Mouse (Mus musculus): ENCODE data around the gene Asb11. TPM values are rescaled to one million over a fixed set of nuclear protein-coding genes. Genes with fewer than 3 reads are reported as not detected.

Asb11 gene
- polyA plus RNA-seq, 1 experiment from 2014 or later, result not detected

GRCm38 (mm10) chrX:164424821-164425220 is 12.0 kb upstream of the Asb11 start:
- peaks cover 34% of the 10 kb centered on the region for H3K4me1 ChIP-seq
- no peaks in the 10 kb centered on the region for H3K27me3 ChIP-seq (replicated peaks)
- H3K9me3 ChIP-seq (replicated peaks), result no peaks in the 10 kb centered on the region
- peak overlapping the region; percentile 80 for H3K27ac ChIP-seq
- peaks cover 59% of the 10 kb centered on the region for H3K36me3 ChIP-seq
- ATAC-seq, result peak; percentile 88
- H3K4me3 ChIP-seq, result peak overlapping the region; percentile 20; the same call in 1 of the 2 replicates
- H3K9ac ChIP-seq, result peak overlapping the region; percentile 44; the same call in 1 of the 2 replicates
- peak overlapping the region; percentile 56 for H3K4me2 ChIP-seq
- 36% methylated on average over 1 of the region's 1 CpGs for WGBS (ENCODE audit: insufficient replicate concordance)

DNA sequence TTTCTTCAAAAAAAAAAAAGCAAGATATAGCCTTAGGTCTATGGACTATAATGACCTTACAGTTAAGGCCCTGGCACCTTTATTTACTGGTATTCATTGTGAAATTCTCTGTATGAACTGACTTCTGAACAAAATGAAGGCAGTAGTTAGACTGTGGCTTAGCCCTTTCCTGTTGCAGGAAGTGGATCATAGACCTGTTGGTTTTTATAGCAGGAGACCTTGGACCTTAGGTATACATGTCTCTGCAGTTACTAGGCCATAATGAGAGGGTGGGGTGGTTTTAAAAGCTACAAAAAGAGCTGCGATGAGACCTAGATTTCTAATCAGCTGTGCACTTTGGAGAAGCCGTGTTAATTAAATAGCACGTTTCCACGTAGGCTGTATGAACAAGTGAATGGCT is 9.5 kb upstream of the Asb11 start:
- Histone ChIP-seq H3K9me3 (replicated peaks) (no peaks in the 10 kb centered on the region), H3K9ac (no peak overlapping the region), H3K27me3 (replicated peaks) (no peaks in the 10 kb centered on the region), H3K4me3 (no peak overlapping the region), H3K4me2 (no peak overlapping the region), H3K36me3 (peaks cover 82% of the 10 kb centered on the region), H3K4me1 (peaks cover 28% of the 10 kb centered on the region), H3K27ac (no peak overlapping the region)
- no peak for ATAC-seq
- 82% methylated on average over 4 of the region's 4 CpGs for WGBS (ENCODE audit: insufficient replicate concordance)

DNA sequence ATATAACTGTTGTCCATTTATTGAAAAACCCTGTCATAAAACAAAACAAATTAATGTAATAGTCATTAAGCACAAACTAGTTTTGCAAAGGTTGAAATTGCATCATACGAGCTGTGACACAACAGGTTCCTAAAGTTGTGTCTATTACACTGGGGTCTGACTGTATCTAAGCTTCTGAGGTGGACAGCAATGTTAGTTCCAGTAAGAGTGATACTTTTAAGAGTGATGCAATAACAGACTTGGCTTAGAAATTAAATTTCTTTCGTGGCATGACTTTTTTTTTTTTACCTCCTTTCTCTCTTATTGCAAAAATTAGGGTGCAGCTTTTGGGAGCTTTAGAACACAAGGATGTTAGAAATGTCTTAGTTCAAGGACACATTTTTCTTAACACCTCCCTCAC is 8.6 kb upstream of the Asb11 start:
- H3K9me3 ChIP-seq (replicated peaks), result no peaks in the 10 kb centered on the region
- no peaks in the 10 kb centered on the region for H3K27me3 ChIP-seq (replicated peaks)
- H3K9ac ChIP-seq, result no peak overlapping the region
- H3K4me1 ChIP-seq, result peaks cover 29% of the 10 kb centered on the region
- no peak overlapping the region for H3K27ac ChIP-seq
- H3K4me3 ChIP-seq, result no peak overlapping the region
- ATAC-seq, result no peak
- 80% methylated on average over 2 of the region's 2 CpGs for WGBS (ENCODE audit: insufficient replicate concordance)
- H3K4me2 ChIP-seq, result no peak overlapping the region
- H3K36me3 ChIP-seq, result peaks cover 80% of the 10 kb centered on the region

DNA sequence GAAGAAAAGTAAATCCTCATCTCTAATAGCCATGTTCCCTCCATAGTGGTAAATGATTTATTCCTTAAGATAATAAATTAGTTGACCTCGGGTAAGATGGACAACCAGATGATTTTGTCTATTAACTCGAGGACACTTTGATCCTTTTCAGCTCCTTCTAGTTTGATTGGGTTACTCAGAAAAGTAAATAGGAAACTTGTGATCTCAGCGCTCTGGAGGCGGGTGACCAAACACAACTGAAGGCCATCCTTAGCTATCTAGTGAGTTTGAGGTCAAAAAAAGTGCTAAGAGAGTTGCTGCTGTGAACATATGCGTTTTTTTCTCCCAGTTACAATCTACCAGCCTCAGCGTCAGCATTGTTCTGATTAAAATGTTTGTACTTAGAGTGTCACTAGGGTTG is 6.2 kb upstream of the Asb11 start:
- H3K9me3 ChIP-seq (replicated peaks), result no peaks in the 10 kb centered on the region
- whole genome bisulfite sequencing (ENCODE audit: insufficient replicate concordance), result 75% methylated on average over 6 of the region's 6 CpGs
- no peak overlapping the region for H3K4me3 ChIP-seq
- H3K4me1 ChIP-seq, result peaks cover 16% of the 10 kb centered on the region
- ATAC-seq, result no peak
- no peaks in the 10 kb centered on the region for H3K27me3 ChIP-seq (replicated peaks)
- peaks cover 79% of the 10 kb centered on the region for H3K36me3 ChIP-seq
- H3K27ac ChIP-seq, result no peak overlapping the region
- H3K4me2 ChIP-seq, result no peak overlapping the region
- H3K9ac ChIP-seq, result no peak overlapping the region

DNA sequence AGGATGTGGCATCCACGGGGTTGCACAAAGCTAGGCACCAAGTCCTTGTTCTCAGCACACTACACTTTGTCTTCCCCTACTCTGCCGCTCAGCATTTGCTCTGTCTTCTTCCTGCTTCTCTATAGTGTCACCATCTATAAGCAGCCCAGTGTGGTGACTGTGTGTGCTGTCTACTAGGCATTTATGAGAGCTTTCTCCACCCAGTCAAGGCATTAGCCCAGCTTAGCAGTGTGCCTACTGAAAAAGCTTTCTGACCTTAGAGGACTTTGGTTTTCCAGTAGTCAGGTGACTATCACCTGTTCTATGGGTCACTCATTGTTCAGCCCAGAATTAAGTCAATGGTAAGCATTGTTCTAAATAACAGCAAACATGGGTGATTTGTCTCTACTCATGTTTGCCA is 5.7 kb upstream of the Asb11 start:
- ATAC-seq, result no peak
- Histone ChIP-seq H3K4me2 (no peak overlapping the region), H3K27me3 (replicated peaks) (no peaks in the 10 kb centered on the region), H3K9me3 (replicated peaks) (no peaks in the 10 kb centered on the region), H3K36me3 (peaks cover 75% of the 10 kb centered on the region), H3K4me3 (no peak overlapping the region), H3K9ac (no peak overlapping the region), H3K27ac (no peak overlapping the region), H3K4me1 (peaks cover 13% of the 10 kb centered on the region; the same call in 1 of the 2 replicates)
- WGBS (ENCODE audit: insufficient replicate concordance), result 84% methylated on average over 2 of the region's 2 CpGs

DNA sequence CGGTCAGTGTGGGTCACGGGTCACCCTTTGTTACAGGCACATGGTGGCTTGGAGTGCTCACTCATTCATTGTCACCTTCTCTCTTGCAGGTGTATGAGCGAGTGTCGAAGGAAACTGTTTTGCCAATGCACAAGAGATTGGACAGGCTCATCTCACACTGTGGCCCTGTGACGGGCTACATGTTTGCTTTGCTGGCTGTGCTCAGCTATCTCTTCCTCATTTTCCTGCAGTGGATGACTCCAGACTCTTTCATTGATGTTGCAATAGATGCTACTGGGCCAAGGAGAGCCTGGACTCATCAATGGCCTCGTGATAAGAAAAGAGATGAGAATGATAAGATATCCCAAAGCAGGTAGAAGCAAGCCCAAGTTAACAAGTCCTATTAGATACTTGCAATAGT is 5.3 kb upstream of the Asb11 start:
- Histone ChIP-seq H3K4me3 (no peak overlapping the region), H3K4me2 (no peak overlapping the region), H3K27me3 (replicated peaks) (no peaks in the 10 kb centered on the region), H3K9ac (no peak overlapping the region), H3K36me3 (peaks cover 73% of the 10 kb centered on the region), H3K9me3 (replicated peaks) (no peaks in the 10 kb centered on the region), H3K27ac (no peak overlapping the region), H3K4me1 (peaks cover 13% of the 10 kb centered on the region; the same call in 1 of the 2 replicates)
- WGBS (ENCODE audit: insufficient replicate concordance), result 69% methylated on average over 6 of the region's 6 CpGs
- ATAC-seq, result no peak

GRCm38 (mm10) chrX:164432682-164433081 is 4.1 kb upstream of the Asb11 start:
- H3K4me2 ChIP-seq, result no peak overlapping the region
- H3K4me3 ChIP-seq, result no peak overlapping the region
- ATAC-seq, result peak; percentile 73; the same call in 1 of the 2 replicates
- 70% methylated on average over 9 of the region's 9 CpGs for WGBS (ENCODE audit: insufficient replicate concordance)
- H3K4me1 ChIP-seq, result peaks cover 13% of the 10 kb centered on the region; the same call in 1 of the 2 replicates
- no peaks in the 10 kb centered on the region for H3K9me3 ChIP-seq (replicated peaks)
- H3K9ac ChIP-seq, result no peak overlapping the region
- H3K36me3 ChIP-seq, result peaks cover 64% of the 10 kb centered on the region
- no peaks in the 10 kb centered on the region for H3K27me3 ChIP-seq (replicated peaks)
- H3K27ac ChIP-seq, result no peak overlapping the region

GRCm38 (mm10) chrX:164439462-164439861 is 2.7 kb downstream of the Asb11 start:
- peaks cover 3% of the 10 kb centered on the region for H3K36me3 ChIP-seq
- no peaks in the 10 kb centered on the region for H3K4me1 ChIP-seq
- WGBS (ENCODE audit: insufficient replicate concordance), result 74% methylated on average over 7 of the region's 7 CpGs
- no peak for ATAC-seq
- no peak overlapping the region for H3K27ac ChIP-seq
- no peaks in the 10 kb centered on the region for H3K27me3 ChIP-seq (replicated peaks)
- H3K9ac ChIP-seq, result no peak overlapping the region
- H3K9me3 ChIP-seq (replicated peaks), result no peaks in the 10 kb centered on the region
- H3K4me2 ChIP-seq, result no peak overlapping the region
- H3K4me3 ChIP-seq, result no peak overlapping the region

GRCm38 (mm10) chrX:164440140-164440539 is 3.3 kb downstream of the Asb11 start:
- Histone ChIP-seq H3K27me3 (replicated peaks) (no peaks in the 10 kb centered on the region), H3K27ac (no peak overlapping the region)
- ATAC-seq, result no peak

DNA sequence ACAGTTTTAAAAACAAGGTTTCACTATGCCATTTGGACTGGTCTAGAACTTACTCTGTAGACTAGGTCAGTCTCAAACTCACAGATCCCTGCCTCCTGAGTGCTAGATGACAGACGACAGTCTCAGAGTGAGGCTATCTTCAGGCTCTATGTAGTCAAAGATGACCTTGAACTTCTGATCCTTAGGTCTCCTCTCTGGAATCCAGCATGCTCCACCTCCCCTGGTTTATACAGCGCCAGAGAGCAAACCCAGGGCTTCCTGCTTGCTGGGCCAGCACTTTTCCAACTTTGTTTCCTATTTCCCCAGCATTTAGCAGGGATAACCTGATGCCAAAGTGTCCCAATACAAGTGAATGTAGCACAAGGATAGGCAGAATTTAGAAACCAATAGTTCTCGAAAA is 3.9 kb downstream of the Asb11 start:
- Histone ChIP-seq H3K27me3 (replicated peaks) (no peaks in the 10 kb centered on the region), H3K9me3 (replicated peaks) (no peaks in the 10 kb centered on the region), H3K9ac (no peak overlapping the region), H3K36me3 (no peaks in the 10 kb centered on the region), H3K4me1 (no peaks in the 10 kb centered on the region), H3K4me2 (no peak overlapping the region), H3K27ac (no peak overlapping the region), H3K4me3 (no peak overlapping the region)
- ATAC-seq, result no peak
- WGBS (ENCODE audit: insufficient replicate concordance), result 56% methylated on average over 3 of the region's 3 CpGs

More at GRCm38 (mm10) chrX:164440140-164440539, 3.3 kb downstream of the Asb11 start:
- Histone ChIP-seq H3K4me2 (no peak overlapping the region), H3K9ac (no peak overlapping the region), H3K36me3 (no peaks in the 10 kb centered on the region), H3K4me1 (no peaks in the 10 kb centered on the region), H3K9me3 (replicated peaks) (no peaks in the 10 kb centered on the region), H3K4me3 (no peak overlapping the region)
- 78% methylated on average over 2 of the region's 2 CpGs for WGBS (ENCODE audit: insufficient replicate concordance)

GRCm38 (mm10) chrX:164441306-164441705 is 4.5 kb downstream of the Asb11 start:
- Histone ChIP-seq H3K4me3 (no peak overlapping the region), H3K27ac (no peak overlapping the region), H3K4me2 (no peak overlapping the region), H3K36me3 (no peaks in the 10 kb centered on the region), H3K4me1 (peaks cover 3% of the 10 kb centered on the region; the same call in 1 of the 2 replicates), H3K9ac (no peak overlapping the region), H3K9me3 (replicated peaks) (no peaks in the 10 kb centered on the region; the same call in 1 of the 2 replicates), H3K27me3 (replicated peaks) (no peaks in the 10 kb centered on the region)
- 58% methylated on average over 3 of the region's 3 CpGs for WGBS (ENCODE audit: insufficient replicate concordance)
- no peak for ATAC-seq

DNA sequence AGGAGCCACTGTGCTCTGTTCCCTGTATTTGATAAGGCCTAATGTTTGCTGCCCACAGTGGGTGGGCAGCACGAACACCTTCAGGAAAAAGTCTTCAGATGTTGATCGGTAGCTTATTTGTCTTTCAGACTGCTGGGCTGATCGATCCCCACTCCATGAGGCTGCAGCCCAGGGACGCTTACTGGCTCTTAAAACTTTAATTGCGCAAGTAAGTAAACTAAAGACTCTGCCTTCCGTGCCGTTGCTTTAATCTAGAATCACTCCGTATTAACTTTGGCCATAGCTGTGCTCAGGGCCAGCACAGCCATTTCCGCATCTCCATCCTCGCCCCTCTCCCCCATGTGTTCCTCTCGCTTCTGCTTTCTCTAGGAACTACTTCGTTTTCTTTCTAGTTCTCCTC is 8.8 kb downstream of the Asb11 start:
- ATAC-seq, result no peak
- H3K36me3 ChIP-seq, result no peaks in the 10 kb centered on the region
- H3K4me2 ChIP-seq, result no peak overlapping the region
- H3K4me3 ChIP-seq, result no peak overlapping the region
- 78% methylated on average over 12 of the region's 12 CpGs for WGBS (ENCODE audit: insufficient replicate concordance)
- peaks cover 24% of the 10 kb centered on the region; the same call in 1 of the 2 replicates for H3K4me1 ChIP-seq
- H3K9ac ChIP-seq, result no peak overlapping the region
- H3K9me3 ChIP-seq (replicated peaks), result no peaks in the 10 kb centered on the region; the same call in 1 of the 2 replicates
- H3K27ac ChIP-seq, result no peak overlapping the region
- H3K27me3 ChIP-seq (replicated peaks), result no peaks in the 10 kb centered on the region

GRCm38 (mm10) chrX:164446106-164446551 is 9.3 kb downstream of the Asb11 start:
- Histone ChIP-seq H3K27ac (no peak overlapping the region; the same call in 1 of the 2 replicates), H3K27me3 (replicated peaks) (no peaks in the 10 kb centered on the region), H3K9me3 (replicated peaks) (no peaks in the 10 kb centered on the region; the same call in 1 of the 2 replicates), H3K4me3 (no peak overlapping the region), H3K4me1 (peaks cover 24% of the 10 kb centered on the region; the same call in 1 of the 2 replicates), H3K36me3 (no peaks in the 10 kb centered on the region), H3K9ac (no peak overlapping the region), H3K4me2 (no peak overlapping the region)
- ATAC-seq, result no peak
- WGBS (ENCODE audit: insufficient replicate concordance), result 67% methylated on average over 10 of the region's 10 CpGs
